Mouse (Mus musculus) neutrophil, adult 65 days (primary cell): ENCODE measurements around the gene Olfr1325. TPM values are rescaled to one million over a fixed set of nuclear protein-coding genes. Genes with fewer than 3 reads are reported as not detected.

Experiments used
- total RNA-seq: library from RNA; stranded (reverse); gene quantifications from 2 replicates; pipeline ENCODE4 v1.2.4, GENCODE M21; 2023

Olfr1325 gene
- total RNA-seq, result not detected in 2 replicates

GRCm38 (mm10) chrX:74592379-74592778 lies at the start of gene Olfr1325:
Olfr1325 (plus strand) TSS chrX:74592679.

GRCm38 (mm10) chrX:74574788-74575187 lies 17.7 kb upstream of the Olfr1325 start, which contains the start of gene Olfr1326-ps1:
Olfr1326-ps1 (minus strand) TSS chrX:74574888.

GRCm38 (mm10) chrX:74645466-74646323 lies 53.2 kb downstream of the Olfr1325 start, which contains the start of gene Gm5640:
Gm5640 (minus strand) TSS chrX:74645635.

Other genes starting within 250 kb of the Olfr1325 start
- gene Lage3, start 239.1 kb upstream of the Olfr1325 start, total RNA-seq, result 16.1 and 16.2 TPM in 2 replicates
- gene Ubl4a, start 219.5 kb upstream of the Olfr1325 start, total RNA-seq, result 15.9 and 19.4 TPM in 2 replicates
- gene Slc10a3, start 219.3 kb upstream of the Olfr1325 start, total RNA-seq, result 17.2 and 19.4 TPM in 2 replicates
- 9.1 and 9.9 TPM in 2 replicates for gene Fam3a, start 199.4 kb upstream of the Olfr1325 start, total RNA-seq
- gene Ikbkg, start 199.4 kb upstream of the Olfr1325 start, total RNA-seq, result 26.1 and 42.9 TPM in 2 replicates
- 378 and 394 TPM in 2 replicates for gene G6pdx, start 163.5 kb upstream of the Olfr1325 start, total RNA-seq
- gene Gm6880, start 111.3 kb upstream of the Olfr1325 start, total RNA-seq, result not detected in 2 replicates
- gene Olfr1326-ps1, start 17.8 kb upstream of the Olfr1325 start, total RNA-seq, result not detected in 2 replicates
- not detected in 2 replicates for gene Gm5640, start 53.0 kb downstream of the Olfr1325 start, total RNA-seq
- gene Gm6890, start 148.2 kb downstream of the Olfr1325 start, total RNA-seq, result not detected in 2 replicates
- not detected in 2 replicates for gene Gm5936, start 244.5 kb downstream of the Olfr1325 start, total RNA-seq